Mouse (Mus musculus) E14TG2a.4 (cell line): Measurements from ENCODE around the gene Ace.

Experiments
- CTCF ChIP-seq: conservative IDR thresholded peaks from 2 replicates; pipeline ENCODE4 v1.5.1; 2014; ENCODE audit warnings: low read length
- POU5F1 ChIP-seq: IDR thresholded peaks from 2 replicates; pipeline ENCODE4 v1.6.1; 2014; ENCODE audit warnings: low read length, borderline replicate concordance

DNA sequence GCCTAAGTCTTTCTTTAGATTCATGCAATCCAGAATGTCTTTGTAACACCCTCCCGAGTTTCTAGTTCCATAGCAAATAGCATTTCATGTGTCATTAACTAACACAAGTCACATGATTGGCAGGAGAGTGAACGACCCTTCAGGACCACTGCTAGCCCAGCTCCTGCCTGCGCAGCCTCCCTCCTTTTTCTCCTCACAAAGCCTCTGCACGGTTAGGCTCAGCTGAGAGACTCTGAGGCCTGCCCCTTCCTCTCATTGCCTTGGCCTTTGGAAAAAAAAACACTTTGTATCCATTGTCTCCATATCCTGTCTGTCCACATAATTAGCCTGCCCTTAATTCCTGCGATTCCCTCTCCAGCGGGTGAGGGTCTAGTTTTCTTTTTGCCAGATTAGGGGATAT lies 10.2 kb upstream of the Ace start:
- TF ChIP-seq CTCF = no peak
- TF ChIP-seq POU5F1 = no peak
